Mouse (Mus musculus) lung, adult 2 months (tissue): Measurements from ENCODE around the gene Klhdc4.

Experiments
- CTCF ChIP-seq: fragments of 200-500 bp; IDR thresholded peaks from 2 replicates; pipeline ENCODE4 v1.5.1; 2011; ENCODE audit warnings: mild to moderate bottlenecking, low read length, control low read depth; ENCODE audit not compliant: insufficient read depth
- POLR2A ChIP-seq: fragments of 200-500 bp; IDR thresholded peaks from 2 replicates; pipeline ENCODE4 v1.6.1; 2011; ENCODE audit warnings: low read depth, mild to moderate bottlenecking, control low read depth, low read length, borderline replicate concordance; ENCODE audit errors: extremely low read depth

GRCm38 (mm10) chr8:121809524-121810155 is 19.7 kb downstream of the Klhdc4 start:
- TF ChIP-seq POLR2A (no peak), CTCF (no peak)
